Comparison of ENCODE assay signal across 24 mouse cellular contexts in genomic region chr3:104677781-104678180, GRCm38 (mm10). TPM values are rescaled to one million over a fixed set of nuclear protein-coding genes. Genes with fewer than 3 reads are reported as not detected.
A peak's percentile ranks its signal among the peaks of the same experiment; 100 is the strongest.
DNase-seq lines count a peak whose midpoint lies in the region; ATAC-seq and TF ChIP-seq lines count a peak whose summit lies in the region.
"Had no signal": no experiment of that assay in that cellular context is flagged by ENCODE, and none has a peak within 500 bp of the region (broad histone marks: within the 10 kb centered on the region; RNA-seq: fewer than 3 reads in every experiment).

No protein-coding gene starts in this region.

- no peaks in the 10 kb centered on the region for H3K9me3 ChIP-seq in intestine, postnatal 0 days (ENCODE audit: control insufficient read depth)
- no peaks in the 10 kb centered on the region for H3K9me3 ChIP-seq in intestine, embryonic 16.5 days (ENCODE audit: control insufficient read depth, low read length)
- no peaks in the 10 kb centered on the region for H3K9me3 ChIP-seq in liver, embryonic 15.5 days (replicated peaks)
- no peaks in the 10 kb centered on the region for H3K9me3 ChIP-seq in heart, embryonic 10.5 days
- peaks cover 6% of the 10 kb centered on the region; the same call in 1 of the 2 replicates for H3K9me3 ChIP-seq in forebrain, embryonic 10.5 days
- H3K9me3 ChIP-seq: embryonic facial prominence, embryonic 13.5 days; intestine, embryonic 15.5 days; lung, embryonic 15.5 days; midbrain, embryonic 13.5 days had no signal

- H3K27ac ChIP-seq in intestine, postnatal 0 days (ENCODE audit: low read depth, low read length), result no peak overlapping the region; the same call in 1 of the 2 replicates
- no peak overlapping the region for H3K27ac ChIP-seq in intestine, embryonic 16.5 days (ENCODE audit: low read length)
- 0 out of 2 replicates have a peak overlapping the region, but pooled peaks have one; percentile 4 for H3K27ac ChIP-seq in liver, embryonic 15.5 days (replicated peaks)
- H3K27ac ChIP-seq in heart, embryonic 10.5 days, result no peak overlapping the region
- H3K27ac ChIP-seq in forebrain, embryonic 10.5 days, result no peak overlapping the region
- H3K27ac ChIP-seq: embryonic facial prominence, embryonic 13.5 days; forebrain, embryonic 13.5 days; intestine, embryonic 15.5 days; left cerebral cortex, adult 2 months; lung, embryonic 15.5 days; midbrain, embryonic 13.5 days had no signal

- H3K9ac ChIP-seq in intestine, postnatal 0 days (ENCODE audit: low read depth, low read length), result no peak overlapping the region
- no peak overlapping the region for H3K9ac ChIP-seq in intestine, embryonic 16.5 days (ENCODE audit: low read depth, low read length)
- H3K9ac ChIP-seq in liver, embryonic 15.5 days, result no peak overlapping the region
- H3K9ac ChIP-seq: embryonic facial prominence, embryonic 13.5 days; forebrain, embryonic 13.5 days; intestine, embryonic 15.5 days; lung, embryonic 15.5 days; midbrain, embryonic 13.5 days had no signal

- DNase-seq in adipocyte (ENCODE audit: low spot score), result peak; percentile 44
- peak; percentile 82 for DNase-seq in kidney, postnatal 10 days
- DNase-seq in heart, embryonic 10.5 days (ENCODE audit: low spot score), result no peak
- no peak for DNase-seq in forebrain, embryonic 10.5 days (ENCODE audit: extremely low spot score, low spot score)
- DNase-seq in T-cell, adult 2 months (ENCODE audit: low spot score), result no peak
- DNase-seq: adrenal gland, adult 2 months; cerebellum, adult 18-20 months; cerebellum, postnatal 36 days; embryo, embryonic 11 days; lung, postnatal 36 days; right cerebral cortex, postnatal 25 days; spleen, adult 18-20 months had no signal

- H3K4me2 ChIP-seq in intestine, postnatal 0 days (replicated peaks; ENCODE audit: low read depth), result no peak overlapping the region
- no peak overlapping the region for H3K4me2 ChIP-seq in intestine, embryonic 16.5 days (ENCODE audit: low read depth, low read length)
- H3K4me2 ChIP-seq in liver, embryonic 15.5 days, result no peak overlapping the region
- H3K4me2 ChIP-seq: embryonic facial prominence, embryonic 13.5 days; forebrain, embryonic 13.5 days; intestine, embryonic 15.5 days; lung, embryonic 15.5 days; midbrain, embryonic 13.5 days had no signal

- no peak for TF ChIP-seq CTCF in intestine, postnatal 0 days (IDR thresholded peaks at IDR 0.05; ENCODE audit: low read depth)

- no peaks in the 10 kb centered on the region for H3K27me3 ChIP-seq in intestine, postnatal 0 days (replicated peaks; ENCODE audit: control insufficient read depth, insufficient read depth, low read length)
- no peaks in the 10 kb centered on the region for H3K27me3 ChIP-seq in intestine, embryonic 16.5 days (replicated peaks; ENCODE audit: control insufficient read depth, insufficient read depth, low read length)
- H3K27me3 ChIP-seq in liver, embryonic 15.5 days, result no peaks in the 10 kb centered on the region
- H3K27me3 ChIP-seq in heart, embryonic 10.5 days (ENCODE audit: insufficient read depth, poor library complexity, severe bottlenecking), result no peaks in the 10 kb centered on the region
- peaks cover 11% of the 10 kb centered on the region; the same call in 1 of the 2 replicates for H3K27me3 ChIP-seq in forebrain, embryonic 10.5 days (ENCODE audit: poor library complexity, severe bottlenecking)
- H3K27me3 ChIP-seq: embryonic facial prominence, embryonic 13.5 days; intestine, embryonic 15.5 days; lung, embryonic 15.5 days had no signal

- peak; percentile 50 for ATAC-seq in intestine, postnatal 0 days
- ATAC-seq in intestine, embryonic 16.5 days, result no peak
- no peak for ATAC-seq in liver, embryonic 15.5 days (ENCODE audit: insufficient read depth)
- ATAC-seq: forebrain, embryonic 13.5 days; hindbrain, embryonic 16.5 days; intestine, embryonic 15.5 days; midbrain, embryonic 13.5 days had no signal

- 76% methylated on average over 2 of the region's 2 CpGs for WGBS in intestine, postnatal 0 days
- WGBS in intestine, embryonic 16.5 days, result 94% methylated on average over 2 of the region's 2 CpGs
- WGBS in liver, embryonic 15.5 days (ENCODE audit: insufficient replicate concordance), result 69% methylated on average over 2 of the region's 2 CpGs
- 93% methylated on average over 2 of the region's 2 CpGs for WGBS in heart, embryonic 10.5 days
- WGBS in forebrain, embryonic 10.5 days, result 92% methylated on average over 2 of the region's 2 CpGs

- no peak overlapping the region for H3K4me3 ChIP-seq in intestine, postnatal 0 days (ENCODE audit: low read depth, low read length)
- H3K4me3 ChIP-seq in intestine, embryonic 16.5 days (ENCODE audit: low read length), result no peak overlapping the region
- H3K4me3 ChIP-seq in liver, embryonic 15.5 days (replicated peaks), result no peak overlapping the region
- no peak overlapping the region for H3K4me3 ChIP-seq in heart, embryonic 10.5 days
- no peak overlapping the region for H3K4me3 ChIP-seq in forebrain, embryonic 10.5 days
- H3K4me3 ChIP-seq: embryonic facial prominence, embryonic 13.5 days; erythroblast, embryonic 14.5 days; forebrain, embryonic 13.5 days; intestine, embryonic 15.5 days; left cerebral cortex, adult 2 months; lung, embryonic 15.5 days; megakaryocyte, embryonic 14.5 days; midbrain, embryonic 13.5 days had no signal

- H3K36me3 ChIP-seq in intestine, postnatal 0 days (ENCODE audit: control insufficient read depth, insufficient read depth), result no peaks in the 10 kb centered on the region
- no peaks in the 10 kb centered on the region for H3K36me3 ChIP-seq in intestine, embryonic 16.5 days (ENCODE audit: control insufficient read depth, insufficient read depth, low read length)
- H3K36me3 ChIP-seq in liver, embryonic 15.5 days (replicated peaks), result no peaks in the 10 kb centered on the region
- H3K36me3 ChIP-seq in heart, embryonic 10.5 days, result no peaks in the 10 kb centered on the region
- H3K36me3 ChIP-seq in forebrain, embryonic 10.5 days (replicated peaks), result no peaks in the 10 kb centered on the region
- H3K36me3 ChIP-seq: embryonic facial prominence, embryonic 13.5 days; intestine, embryonic 15.5 days; lung, embryonic 15.5 days; midbrain, embryonic 13.5 days had no signal

- H3K4me1 ChIP-seq in intestine, postnatal 0 days (replicated peaks; ENCODE audit: control insufficient read depth, insufficient read depth, low read length), result peaks cover 6% of the 10 kb centered on the region
- H3K4me1 ChIP-seq in intestine, embryonic 16.5 days (ENCODE audit: control insufficient read depth, insufficient read depth, low read length), result peaks cover 22% of the 10 kb centered on the region
- H3K4me1 ChIP-seq in liver, embryonic 15.5 days (replicated peaks), result peaks cover 38% of the 10 kb centered on the region
- H3K4me1 ChIP-seq in heart, embryonic 10.5 days, result peaks cover 22% of the 10 kb centered on the region
- H3K4me1 ChIP-seq in forebrain, embryonic 10.5 days, result peaks cover 25% of the 10 kb centered on the region

RNA-seq across cellular contexts. Expression of gene Slc16a1, which starts 39.3 kb away (rescaled TPM):
- 36.6 and 36.7 TPM in 2 replicates for polyA plus RNA-seq in intestine, postnatal 0 days (2015; fragmentation: Nextera tagmentation; extraction: Ambion mirVana)
- polyA plus RNA-seq in intestine, embryonic 16.5 days (2015; fragmentation: Nextera tagmentation; extraction: Ambion mirVana), result 48.3 and 48.8 TPM in 2 replicates
- polyA plus RNA-seq in liver, embryonic 15.5 days (2015; fragmentation: Nextera tagmentation; extraction: Ambion mirVana), result 86.3 and 95.2 TPM in 2 replicates
- 76.5 and 91.2 TPM in 2 replicates for polyA plus RNA-seq in heart, embryonic 10.5 days (2016; fragmentation: Nextera tagmentation; extraction: Ambion mirVana)
- polyA plus RNA-seq in forebrain, embryonic 10.5 days (2016; fragmentation: Nextera tagmentation; extraction: Ambion mirVana), result 57.3 and 60.0 TPM in 2 replicates

Comparison
In these comparisons a context has a peak if more than half of its experiments do, and no peak if none do; other contexts are left out.
1. DNase-seq: peak in adipocyte (single experiment) and kidney, postnatal 10 days (single experiment); none in heart, embryonic 10.5 days (single experiment), forebrain, embryonic 10.5 days (single experiment) and T-cell, adult 2 months (single experiment).